Mouse (Mus musculus): ENCODE results near the gene Kndc1. TPM values are rescaled to one million over a fixed set of nuclear protein-coding genes. Genes with fewer than 3 reads are reported as not detected.
A peak's percentile ranks its signal among the peaks of the same experiment; 100 is the strongest.

The Kndc1 gene
- polyA plus RNA-seq (2015; fragmentation: Nextera tagmentation; extraction: Ambion mirVana) = 0.04 and 0.11 TPM in 2 replicates

DNA sequence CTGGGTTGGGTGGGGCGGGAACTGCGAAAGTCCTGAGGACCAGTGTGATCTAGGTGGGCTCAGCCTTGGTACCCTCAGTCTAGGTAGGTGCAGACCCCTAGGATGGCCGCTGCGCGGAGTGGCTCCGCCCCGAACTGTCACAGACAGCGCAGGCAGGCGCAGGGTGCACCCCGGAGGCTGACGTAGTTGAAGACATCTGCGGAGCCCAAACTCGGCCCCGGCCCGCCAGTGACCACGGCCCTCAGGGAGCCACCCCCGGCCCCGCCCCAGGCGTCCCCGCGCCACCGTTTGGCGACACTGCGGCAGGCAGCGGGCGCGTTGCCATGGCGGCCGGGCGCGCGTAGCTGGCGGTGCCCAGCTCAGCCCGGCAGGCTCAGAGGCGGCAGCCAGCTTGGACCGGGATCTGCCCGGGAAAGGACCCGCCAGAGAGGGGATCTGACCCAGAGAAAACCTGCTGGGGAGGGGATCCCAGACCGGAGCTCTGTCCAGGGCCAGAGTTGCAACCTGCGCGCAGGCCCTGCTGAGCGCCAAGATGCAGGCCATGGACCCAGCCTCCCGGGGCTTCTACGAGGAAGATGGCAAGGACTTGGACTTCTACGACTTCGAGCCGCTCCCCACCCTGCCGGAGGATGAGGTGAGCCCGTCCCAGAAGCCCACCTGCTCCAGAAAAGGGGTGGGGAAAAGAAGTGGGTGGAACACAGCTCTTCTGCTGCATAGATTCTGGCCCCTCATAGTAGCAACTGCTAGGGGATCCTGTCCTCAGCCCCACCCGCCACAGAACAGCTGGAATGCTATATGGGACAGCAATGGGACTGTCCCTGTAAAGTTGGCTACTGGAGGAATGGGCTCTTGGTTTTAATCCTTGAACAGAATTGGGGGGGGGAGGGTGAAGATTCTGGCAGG is at the start of gene Kndc1:
Kndc1 (plus strand) TSS at position 42 of the 903 bp plus-strand sequence.
- Histone ChIP-seq H3K4me3 (peak within 1 kb of the TSS; percentile 54), H3K27ac (replicated peaks) (no peak within 1 kb of the TSS), H3K4me1 (peaks cover 12% of the 10 kb centered on the region), H3K9ac (peak within 1 kb of the TSS; percentile 62), H3K9me3 (no peaks in the 10 kb centered on the region), H3K27me3 (replicated peaks) (peaks cover 87% of the 10 kb centered on the region), H3K4me2 (peak within 1 kb of the TSS; percentile 83), H3K36me3 (no peaks in the 10 kb centered on the region)
- WGBS = 1% methylated on average over 50 of the region's 50 CpGs
- no peak for ATAC-seq (ENCODE audit: extremely low read depth, insufficient number of reproducible peaks, low FRiP score, low TSS enrichment)

DNA sequence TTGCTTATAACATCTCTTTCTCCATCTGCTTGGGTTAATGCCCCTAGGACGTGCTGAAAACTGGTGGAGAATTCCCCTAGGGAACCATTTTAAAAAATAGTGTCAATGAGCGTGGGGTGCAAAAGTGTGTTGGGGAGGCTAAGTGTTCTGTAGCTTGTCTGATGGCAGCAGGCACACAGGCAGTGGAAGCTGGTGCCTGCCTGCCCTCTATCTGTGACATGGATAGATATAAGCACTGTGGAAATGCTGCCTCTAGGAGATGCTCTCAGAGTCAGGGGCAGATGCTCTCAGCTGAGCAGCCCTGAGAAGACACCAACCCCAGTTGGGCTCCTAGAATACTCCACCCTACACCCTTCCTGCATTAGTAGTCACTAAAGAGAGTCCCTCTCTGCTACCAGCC is 49.4 kb upstream of the Kndc1 start:
- Histone ChIP-seq H3K4me1 (no peaks in the 10 kb centered on the region), H3K4me2 (no peak overlapping the region), H3K9ac (no peak overlapping the region), H3K27ac (replicated peaks) (no peak overlapping the region), H3K27me3 (replicated peaks) (no peaks in the 10 kb centered on the region), H3K36me3 (no peaks in the 10 kb centered on the region), H3K9me3 (peaks cover 4% of the 10 kb centered on the region; the same call in 1 of the 2 replicates), H3K4me3 (no peak overlapping the region)
- ATAC-seq (ENCODE audit: extremely low read depth, insufficient number of reproducible peaks, low FRiP score, low TSS enrichment) = no peak
- WGBS = 57% methylated on average over 2 of the region's 2 CpGs

GRCm38 (mm10) chr7:139850152-139850551 is 44.3 kb upstream of the Kndc1 start:
- Histone ChIP-seq H3K9ac (no peak overlapping the region), H3K27ac (replicated peaks) (no peak overlapping the region), H3K4me1 (no peaks in the 10 kb centered on the region), H3K4me2 (no peak overlapping the region), H3K27me3 (replicated peaks) (no peaks in the 10 kb centered on the region), H3K36me3 (no peaks in the 10 kb centered on the region), H3K9me3 (no peaks in the 10 kb centered on the region), H3K4me3 (no peak overlapping the region)
- ATAC-seq (ENCODE audit: extremely low read depth, insufficient number of reproducible peaks, low FRiP score, low TSS enrichment) = no peak
- 50% methylated on average over 6 of the region's 6 CpGs for WGBS

DNA sequence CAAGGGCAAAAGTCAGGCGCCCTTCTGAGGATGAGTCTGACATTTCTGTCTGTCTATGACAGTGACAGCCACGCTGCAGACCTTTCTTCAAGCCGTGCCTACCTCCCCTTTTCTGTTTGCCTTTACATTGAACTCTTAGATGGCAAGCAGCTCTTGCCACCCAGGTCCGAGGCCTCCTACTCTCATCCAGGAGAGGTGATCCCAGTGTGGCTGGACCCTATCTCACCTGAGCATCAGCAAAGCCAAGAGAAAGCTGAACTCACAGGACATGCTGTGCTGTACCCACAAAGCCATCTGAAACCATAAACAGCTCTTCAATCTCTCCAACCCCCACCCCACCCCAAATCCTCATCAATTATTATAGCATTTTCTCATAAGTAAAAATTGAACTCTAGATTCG is 43.8 kb upstream of the Kndc1 start:
- WGBS = 68% methylated on average over 5 of the region's 5 CpGs
- ATAC-seq (ENCODE audit: extremely low read depth, insufficient number of reproducible peaks, low FRiP score, low TSS enrichment) = no peak
- Histone ChIP-seq H3K27me3 (replicated peaks) (no peaks in the 10 kb centered on the region), H3K27ac (replicated peaks) (no peak overlapping the region), H3K4me1 (no peaks in the 10 kb centered on the region), H3K4me3 (no peak overlapping the region), H3K4me2 (no peak overlapping the region), H3K9me3 (no peaks in the 10 kb centered on the region), H3K36me3 (no peaks in the 10 kb centered on the region), H3K9ac (no peak overlapping the region)

DNA sequence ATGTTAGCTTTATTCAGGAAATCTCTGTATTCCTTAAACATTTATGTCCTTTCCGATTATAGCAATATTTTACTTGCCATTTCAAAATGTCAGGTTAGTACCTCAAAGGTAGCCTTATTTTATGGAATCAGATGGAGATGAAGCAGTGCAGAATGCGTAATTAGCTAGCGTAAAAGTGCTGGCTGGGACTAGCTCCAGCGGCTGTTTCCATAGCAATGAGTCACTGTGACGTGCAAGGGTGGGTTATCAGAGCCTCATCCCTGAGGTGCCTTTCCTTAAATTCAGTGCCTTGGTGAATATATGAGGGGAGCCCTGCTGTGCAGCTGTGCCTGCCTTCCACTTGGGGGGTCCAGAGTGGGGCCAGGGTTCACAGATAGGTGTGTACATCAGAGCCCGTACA is 43.4 kb upstream of the Kndc1 start:
- no peak overlapping the region for H3K4me3 ChIP-seq
- H3K36me3 ChIP-seq = no peaks in the 10 kb centered on the region
- 66% methylated on average over 6 of the region's 6 CpGs for WGBS
- ATAC-seq (ENCODE audit: extremely low read depth, insufficient number of reproducible peaks, low FRiP score, low TSS enrichment) = no peak
- H3K9me3 ChIP-seq = no peaks in the 10 kb centered on the region
- no peaks in the 10 kb centered on the region for H3K4me1 ChIP-seq
- no peak overlapping the region for H3K4me2 ChIP-seq
- H3K9ac ChIP-seq = no peak overlapping the region
- H3K27me3 ChIP-seq (replicated peaks) = no peaks in the 10 kb centered on the region
- H3K27ac ChIP-seq (replicated peaks) = no peak overlapping the region

- no peaks in the 10 kb centered on the region for H3K36me3 ChIP-seq
- H3K9ac ChIP-seq = no peak overlapping the region
- H3K4me2 ChIP-seq = no peak overlapping the region
- H3K27ac ChIP-seq (replicated peaks) = no peak overlapping the region
- no peaks in the 10 kb centered on the region for H3K9me3 ChIP-seq
- no peaks in the 10 kb centered on the region for H3K4me1 ChIP-seq
- WGBS = 79% methylated on average over 11 of the region's 11 CpGs
- H3K27me3 ChIP-seq (replicated peaks) = no peaks in the 10 kb centered on the region
- no peak overlapping the region for H3K4me3 ChIP-seq
- ATAC-seq (ENCODE audit: extremely low read depth, insufficient number of reproducible peaks, low FRiP score, low TSS enrichment) = no peak
These were observed 39.2 kb upstream of the Kndc1 start for GRCm38 (mm10) chr7:139855261-139855660.

DNA sequence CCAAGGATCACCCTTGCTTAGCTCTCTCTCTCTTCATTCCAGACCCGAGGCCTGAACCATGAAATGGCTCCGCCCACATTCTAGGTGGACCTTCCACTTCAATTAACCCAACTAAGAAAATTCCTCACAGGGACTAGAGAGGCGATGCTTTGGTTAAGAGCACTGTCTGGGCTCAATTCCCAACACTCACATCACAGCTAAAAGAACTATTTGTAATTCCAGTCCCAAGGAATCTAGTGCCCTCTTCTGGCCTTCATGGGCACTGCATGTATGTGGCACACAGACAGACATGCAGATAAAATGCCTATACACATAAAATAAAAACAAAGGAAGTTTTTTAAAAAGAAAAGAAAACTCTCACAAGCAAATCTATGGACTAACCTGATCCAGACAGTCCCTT is 33.1 kb upstream of the Kndc1 start:
- no peak overlapping the region for H3K4me3 ChIP-seq
- no peaks in the 10 kb centered on the region for H3K4me1 ChIP-seq
- H3K27me3 ChIP-seq (replicated peaks) = 0 out of 2 replicates have a peak, but pooled peaks cover 5% of the 10 kb centered on the region
- ATAC-seq (ENCODE audit: extremely low read depth, insufficient number of reproducible peaks, low FRiP score, low TSS enrichment) = no peak
- H3K27ac ChIP-seq (replicated peaks) = no peak overlapping the region
- no peaks in the 10 kb centered on the region for H3K36me3 ChIP-seq
- no peak overlapping the region for H3K4me2 ChIP-seq
- 23% methylated on average over 3 of the region's 3 CpGs for WGBS
- no peaks in the 10 kb centered on the region for H3K9me3 ChIP-seq
- H3K9ac ChIP-seq = no peak overlapping the region

DNA sequence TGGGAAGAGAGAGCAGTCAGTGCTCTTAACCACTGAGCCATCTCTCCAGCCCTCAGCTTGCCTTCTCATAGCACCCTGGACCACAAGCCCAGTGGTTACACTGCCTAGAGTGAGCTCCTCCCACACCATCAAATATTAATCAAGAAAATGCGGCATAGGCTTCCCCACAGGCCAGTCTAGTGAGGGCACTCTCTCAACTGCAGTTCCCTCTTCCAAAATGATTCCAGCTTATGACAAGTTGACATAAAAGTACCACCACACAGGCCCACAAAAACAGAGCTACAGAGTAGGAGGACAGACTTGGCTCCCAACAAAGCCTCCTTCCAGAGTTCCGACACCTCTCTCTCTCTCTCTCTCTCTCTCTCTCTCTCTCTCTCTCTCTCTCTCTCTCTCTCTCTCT is 31.4 kb upstream of the Kndc1 start:
- 71% methylated on average over 2 of the region's 2 CpGs for WGBS
- no peak overlapping the region for H3K4me2 ChIP-seq
- no peaks in the 10 kb centered on the region for H3K36me3 ChIP-seq
- 0 out of 2 replicates have a peak, but pooled peaks cover 8% of the 10 kb centered on the region for H3K27me3 ChIP-seq (replicated peaks)
- H3K4me3 ChIP-seq = no peak overlapping the region
- no peaks in the 10 kb centered on the region for H3K4me1 ChIP-seq
- no peak for ATAC-seq (ENCODE audit: extremely low read depth, insufficient number of reproducible peaks, low FRiP score, low TSS enrichment)
- H3K9ac ChIP-seq = no peak overlapping the region
- H3K27ac ChIP-seq (replicated peaks) = no peak overlapping the region
- H3K9me3 ChIP-seq = no peaks in the 10 kb centered on the region

- WGBS = 31% methylated on average over 2 of the region's 2 CpGs
- H3K36me3 ChIP-seq = no peaks in the 10 kb centered on the region
- no peak overlapping the region for H3K4me3 ChIP-seq
- no peak; the same call in 1 of the 2 replicates for ATAC-seq (ENCODE audit: extremely low read depth, insufficient number of reproducible peaks, low FRiP score, low TSS enrichment)
- H3K27me3 ChIP-seq (replicated peaks) = 0 out of 2 replicates have a peak, but pooled peaks cover 8% of the 10 kb centered on the region
- no peaks in the 10 kb centered on the region for H3K4me1 ChIP-seq
- no peak overlapping the region for H3K4me2 ChIP-seq
- H3K9ac ChIP-seq = no peak overlapping the region
- H3K27ac ChIP-seq (replicated peaks) = no peak overlapping the region
- H3K9me3 ChIP-seq = no peaks in the 10 kb centered on the region
These were observed 30.2 kb upstream of the Kndc1 start for GRCm38 (mm10) chr7:139864253-139864652.

DNA sequence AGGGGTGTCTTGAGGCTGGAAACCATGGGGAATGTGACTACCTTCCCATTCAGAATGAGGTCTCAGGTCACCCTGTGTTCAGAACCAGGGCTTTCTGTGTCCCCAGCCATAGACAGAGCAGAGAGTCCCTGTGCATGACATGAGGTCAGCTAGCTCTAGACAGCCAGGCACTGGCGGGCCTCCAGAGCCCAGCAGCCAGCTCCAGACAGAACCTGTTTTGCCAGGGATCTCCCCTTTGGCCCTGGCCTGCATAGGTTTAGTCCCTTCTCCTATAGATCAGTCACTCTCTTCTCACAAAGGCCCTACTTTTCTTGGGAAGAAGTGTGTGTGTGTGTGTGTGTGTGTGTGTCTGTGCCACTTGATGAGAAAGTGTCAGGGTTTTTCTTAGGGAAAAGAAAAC is 29.6 kb upstream of the Kndc1 start:
- Histone ChIP-seq H3K9ac (no peak overlapping the region), H3K9me3 (no peaks in the 10 kb centered on the region), H3K27ac (replicated peaks) (no peak overlapping the region), H3K27me3 (replicated peaks) (0 out of 2 replicates have a peak, but pooled peaks cover 8% of the 10 kb centered on the region), H3K4me3 (no peak overlapping the region), H3K4me2 (no peak overlapping the region), H3K4me1 (no peaks in the 10 kb centered on the region), H3K36me3 (no peaks in the 10 kb centered on the region)
- ATAC-seq (ENCODE audit: extremely low read depth, insufficient number of reproducible peaks, low FRiP score, low TSS enrichment) = no peak
- 46% methylated on average over 1 of the region's 1 CpGs for WGBS

DNA sequence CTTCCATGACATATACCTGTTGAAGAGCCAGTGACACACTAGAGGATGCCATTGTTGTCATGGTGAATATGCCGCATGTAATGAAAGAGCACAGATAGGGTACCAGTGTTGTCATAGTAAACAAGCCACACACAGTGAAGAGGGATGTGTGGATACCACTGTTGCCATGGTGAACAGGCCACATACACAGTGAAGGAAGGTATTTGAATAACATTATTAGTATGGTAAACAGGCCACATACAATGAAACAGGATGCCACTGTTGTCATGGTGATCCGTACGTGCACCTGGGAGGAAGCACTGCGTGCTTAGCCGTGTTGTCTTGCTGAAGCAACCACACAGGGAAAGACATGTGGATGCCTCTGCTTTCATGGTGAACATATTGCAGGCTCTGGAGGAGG is 23.5 kb upstream of the Kndc1 start:
- Histone ChIP-seq H3K27me3 (replicated peaks) (peaks cover 18% of the 10 kb centered on the region; the same call in 1 of the 2 replicates), H3K4me3 (no peak overlapping the region), H3K4me1 (no peaks in the 10 kb centered on the region), H3K9me3 (no peaks in the 10 kb centered on the region), H3K9ac (no peak overlapping the region), H3K36me3 (no peaks in the 10 kb centered on the region), H3K27ac (replicated peaks) (no peak overlapping the region), H3K4me2 (no peak overlapping the region)
- WGBS = 79% methylated on average over 5 of the region's 5 CpGs
- no peak for ATAC-seq (ENCODE audit: extremely low read depth, insufficient number of reproducible peaks, low FRiP score, low TSS enrichment)
